Mouse (Mus musculus): ENCODE results near the gene Aldoc. TPM values are rescaled to one million over a fixed set of nuclear protein-coding genes. Genes with fewer than 3 reads are reported as not detected.
A peak's percentile ranks its signal among the peaks of the same experiment; 100 is the strongest.
"Not testable (repeated sequence)": the region's sequence is repeated elsewhere in the genome, so short reads cannot be mapped to it uniquely, and the experiment has no call there.

Aldoc gene
- 2.0 and 4.3 TPM in 2 replicates for polyA plus RNA-seq (2016; fragmentation: Nextera tagmentation; extraction: Ambion mirVana)

DNA sequence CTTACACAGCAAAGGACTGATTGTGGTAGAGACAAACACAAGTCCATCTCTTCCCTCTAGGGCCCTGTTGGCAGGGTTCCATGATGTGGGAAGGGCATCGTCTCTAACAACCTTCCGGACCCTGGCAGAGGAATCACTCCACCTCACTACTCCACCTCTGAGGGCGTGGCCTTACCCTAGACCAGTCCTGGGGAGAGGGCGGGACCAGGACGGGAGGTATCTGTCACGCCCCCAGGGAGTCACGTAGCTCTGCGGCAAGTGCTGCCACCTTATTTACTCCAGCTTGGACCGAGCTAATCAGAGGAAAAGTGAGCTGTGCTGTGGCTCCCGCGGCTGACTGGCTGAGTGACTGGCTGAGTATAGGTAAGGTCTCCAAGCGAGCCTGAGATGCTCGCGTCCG, at the start of gene Aldoc:
Aldoc (plus strand) TSS at position 109 of the 400 bp plus-strand sequence.
- H3K4me1 ChIP-seq: peaks cover 16% of the 10 kb centered on the region
- DNase-seq (ENCODE audit: low spot score): peak; percentile 71
- WGBS: 2% methylated on average over 15 of the region's 15 CpGs

GRCm38 (mm10) chr11:78275596-78275995, 47.2 kb upstream of the Aldoc start:
- Histone ChIP-seq H3K27ac (no peak overlapping the region), H3K27me3 (ENCODE audit: low read depth, poor library complexity, severe bottlenecking) (no peaks in the 10 kb centered on the region), H3K36me3 (peaks cover 100% of the 10 kb centered on the region), H3K4me3 (no peak overlapping the region), H3K4me1 (no peaks in the 10 kb centered on the region), H3K9me3 (replicated peaks) (no peaks in the 10 kb centered on the region)
- 94% methylated on average over 1 of the region's 1 CpGs for WGBS
- no peak for DNase-seq (ENCODE audit: low spot score)

More for the DNA sequence above, at the start of gene Aldoc:
- H3K36me3 ChIP-seq: peaks cover 82% of the 10 kb centered on the region
- H3K9me3 ChIP-seq (replicated peaks): no peaks in the 10 kb centered on the region
- no peaks in the 10 kb centered on the region for H3K27me3 ChIP-seq (ENCODE audit: low read depth, poor library complexity, severe bottlenecking)
- H3K4me3 ChIP-seq: peak within 1 kb of the TSS; percentile 19
- peak within 1 kb of the TSS; percentile 28; the same call in 1 of the 2 replicates for H3K27ac ChIP-seq

DNA sequence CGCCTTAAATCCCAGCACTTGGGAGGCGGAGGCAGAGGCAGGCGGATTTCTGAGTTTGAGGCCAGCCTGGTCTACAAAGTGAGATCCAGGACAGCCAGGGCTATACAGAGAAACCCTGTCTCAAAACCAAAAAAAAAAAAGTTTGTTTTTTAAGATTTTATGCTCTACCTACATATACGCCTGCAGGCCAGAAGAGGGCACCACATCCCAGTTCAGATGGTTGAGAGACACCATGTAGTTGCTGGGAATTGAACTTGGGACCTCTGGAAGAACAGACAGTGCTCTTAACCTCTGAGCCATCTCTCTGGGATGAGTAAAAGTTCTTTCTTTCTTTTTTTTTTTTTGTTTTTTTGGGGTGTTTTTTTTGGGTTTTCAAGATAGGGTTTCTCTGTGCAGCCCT, 46.6 kb upstream of the Aldoc start:
- H3K4me1 ChIP-seq; H3K9me3 ChIP-seq (replicated peaks); H3K27ac ChIP-seq; DNase-seq (ENCODE audit: low spot score); H3K27me3 ChIP-seq (ENCODE audit: low read depth, poor library complexity, severe bottlenecking); H3K4me3 ChIP-seq: not testable (repeated sequence)
- H3K36me3 ChIP-seq: peaks cover 100% of the 10 kb centered on the region
- 94% methylated on average over 4 of the region's 4 CpGs for WGBS

- Histone ChIP-seq H3K36me3 (peaks cover 100% of the 10 kb centered on the region), H3K27me3 (ENCODE audit: low read depth, poor library complexity, severe bottlenecking) (no peaks in the 10 kb centered on the region), H3K9me3 (replicated peaks) (no peaks in the 10 kb centered on the region), H3K4me1 (no peaks in the 10 kb centered on the region), H3K27ac (no peak overlapping the region), H3K4me3 (no peak overlapping the region)
- 92% methylated on average over 7 of the region's 7 CpGs for WGBS
- no peak for DNase-seq (ENCODE audit: low spot score)
Measured at GRCm38 (mm10) chr11:78278853-78279252, 43.9 kb upstream of the Aldoc start.

DNA sequence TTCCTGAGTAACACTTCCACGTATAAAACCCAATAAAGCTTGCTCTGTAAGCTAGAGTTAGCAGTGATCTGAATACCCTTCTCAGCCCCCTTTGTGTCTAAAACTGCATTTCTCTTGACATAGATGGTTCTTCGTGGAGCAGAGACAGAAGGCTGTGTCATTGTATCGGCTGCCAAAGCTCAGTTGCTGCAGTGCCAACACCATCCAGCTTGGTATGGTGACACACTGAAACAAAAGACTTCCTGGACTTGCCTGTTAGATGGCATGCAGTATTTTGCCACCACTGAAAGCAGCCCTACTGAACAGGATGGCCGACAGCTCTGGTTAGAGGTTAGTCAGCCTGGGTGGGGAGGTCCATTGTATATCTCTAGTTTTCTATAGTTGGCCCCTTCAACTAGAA, 43.2 kb upstream of the Aldoc start:
- 94% methylated on average over 4 of the region's 4 CpGs for WGBS
- no peak overlapping the region for H3K4me3 ChIP-seq
- peaks cover 99% of the 10 kb centered on the region for H3K36me3 ChIP-seq
- no peak overlapping the region for H3K27ac ChIP-seq
- H3K4me1 ChIP-seq: no peaks in the 10 kb centered on the region
- no peak for DNase-seq (ENCODE audit: low spot score)
- H3K27me3 ChIP-seq (ENCODE audit: low read depth, poor library complexity, severe bottlenecking): no peaks in the 10 kb centered on the region
- no peaks in the 10 kb centered on the region for H3K9me3 ChIP-seq (replicated peaks)

- H3K9me3 ChIP-seq (replicated peaks): no peaks in the 10 kb centered on the region
- no peaks in the 10 kb centered on the region for H3K27me3 ChIP-seq (ENCODE audit: low read depth, poor library complexity, severe bottlenecking)
- no peak overlapping the region for H3K27ac ChIP-seq
- H3K36me3 ChIP-seq: peaks cover 95% of the 10 kb centered on the region
- H3K4me3 ChIP-seq: no peak overlapping the region
- no peak for DNase-seq (ENCODE audit: low spot score)
- 94% methylated on average over 7 of the region's 7 CpGs for whole genome bisulfite sequencing
- H3K4me1 ChIP-seq: no peaks in the 10 kb centered on the region
Measured at GRCm38 (mm10) chr11:78289146-78289763, 33.5 kb upstream of the Aldoc start.

GRCm38 (mm10) chr11:78290654-78291053, 32.1 kb upstream of the Aldoc start, which contains the start of gene BC030499:
BC030499 (plus strand) TSS chr11:78290841.
- DNase-seq (ENCODE audit: low spot score): no peak
- Histone ChIP-seq H3K27ac (no peak within 1 kb of the TSS), H3K4me1 (no peaks in the 10 kb centered on the region), H3K36me3 (peaks cover 89% of the 10 kb centered on the region), H3K27me3 (ENCODE audit: low read depth, poor library complexity, severe bottlenecking) (no peaks in the 10 kb centered on the region), H3K9me3 (replicated peaks) (no peaks in the 10 kb centered on the region), H3K4me3 (no peak within 1 kb of the TSS)
- 94% methylated on average over 4 of the region's 4 CpGs for WGBS

GRCm38 (mm10) chr11:78294585-78294984, 28.2 kb upstream of the Aldoc start:
- DNase-seq (ENCODE audit: low spot score): no peak
- Histone ChIP-seq H3K4me1 (no peaks in the 10 kb centered on the region), H3K36me3 (peaks cover 53% of the 10 kb centered on the region), H3K9me3 (replicated peaks) (no peaks in the 10 kb centered on the region), H3K4me3 (no peak overlapping the region), H3K27ac (no peak overlapping the region), H3K27me3 (ENCODE audit: low read depth, poor library complexity, severe bottlenecking) (no peaks in the 10 kb centered on the region)
- WGBS: 94% methylated on average over 6 of the region's 6 CpGs

DNA sequence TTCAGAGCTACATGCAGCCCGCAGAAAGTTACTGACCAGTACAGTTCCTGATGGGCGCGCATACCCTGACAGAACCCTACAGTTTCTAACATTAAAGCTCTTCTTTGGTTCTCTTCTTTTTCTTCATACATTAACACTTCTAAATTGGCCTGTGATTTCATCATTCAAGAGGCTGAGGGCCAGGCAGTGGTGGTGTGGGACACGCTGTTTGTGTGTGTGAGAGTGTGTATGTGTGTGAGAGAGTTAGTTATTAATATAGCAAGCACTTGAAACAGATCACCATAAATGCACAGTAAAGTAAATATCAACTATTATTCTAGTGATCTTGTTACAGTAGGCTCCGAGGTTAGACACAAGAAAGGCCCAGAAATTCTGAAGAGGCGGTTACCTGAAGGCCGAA, 21.9 kb upstream of the Aldoc start:
- peak overlapping the region; percentile 92 for H3K4me3 ChIP-seq
- WGBS: 68% methylated on average over 7 of the region's 7 CpGs
- peak overlapping the region; percentile 94 for H3K27ac ChIP-seq
- H3K4me1 ChIP-seq: peaks cover 23% of the 10 kb centered on the region
- no peaks in the 10 kb centered on the region for H3K9me3 ChIP-seq (replicated peaks)
- no peaks in the 10 kb centered on the region for H3K27me3 ChIP-seq (ENCODE audit: low read depth, poor library complexity, severe bottlenecking)
- peaks cover 33% of the 10 kb centered on the region for H3K36me3 ChIP-seq
- no peak for DNase-seq (ENCODE audit: low spot score)

DNA sequence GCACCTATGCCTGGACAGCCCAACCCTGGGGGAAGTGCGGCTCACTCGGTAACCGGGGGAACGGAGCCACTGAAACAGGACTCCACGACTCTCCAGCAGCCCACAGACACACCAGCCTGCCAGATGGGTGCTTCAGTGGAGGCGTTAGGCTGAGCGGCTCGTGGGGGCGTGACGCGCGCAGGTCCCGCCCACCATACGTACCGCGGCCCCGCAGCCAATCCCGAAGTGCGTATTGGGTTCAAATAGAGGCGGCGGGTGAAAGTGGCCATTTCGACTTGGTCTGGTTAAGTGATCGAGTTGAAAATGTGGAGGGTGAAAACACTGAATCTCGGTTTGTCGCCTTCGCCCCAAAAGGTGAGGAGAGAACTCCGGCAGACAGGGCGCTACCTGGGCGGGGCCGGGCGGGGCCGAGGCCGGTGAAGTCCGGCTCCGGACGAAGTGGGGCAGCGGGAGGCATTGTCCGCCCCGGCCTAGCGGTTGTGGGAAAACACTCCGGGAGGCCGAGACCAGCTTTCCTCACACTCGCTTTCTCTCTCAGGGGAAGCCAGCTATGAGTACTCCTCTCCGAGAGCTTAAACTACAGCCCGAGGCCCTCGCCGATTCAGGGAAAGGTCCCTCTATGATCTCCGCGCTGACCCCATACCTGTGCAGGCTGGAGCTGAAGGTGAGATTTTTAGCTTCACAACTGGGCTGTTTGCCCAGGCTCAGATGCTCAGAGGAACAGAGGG, 21.2 kb upstream of the Aldoc start, which contains the start of gene Spag5:
Spag5 (plus strand) TSS at position 173 of the 728 bp plus-strand sequence.
- Histone ChIP-seq H3K36me3 (peaks cover 36% of the 10 kb centered on the region), H3K4me3 (peak within 1 kb of the TSS; percentile 92), H3K9me3 (replicated peaks) (no peaks in the 10 kb centered on the region), H3K4me1 (peaks cover 27% of the 10 kb centered on the region), H3K27ac (peak within 1 kb of the TSS; percentile 94), H3K27me3 (ENCODE audit: low read depth, poor library complexity, severe bottlenecking) (no peaks in the 10 kb centered on the region)
- peak; percentile 91 for DNase-seq (ENCODE audit: low spot score)
- under 1% methylated on average over 49 of the region's 49 CpGs for WGBS

GRCm38 (mm10) chr11:78305272-78305671, 17.5 kb upstream of the Aldoc start:
- no peak for DNase-seq (ENCODE audit: low spot score)
- WGBS: 89% methylated on average over 4 of the region's 4 CpGs
- Histone ChIP-seq H3K36me3 (peaks cover 73% of the 10 kb centered on the region), H3K27ac (no peak overlapping the region), H3K27me3 (ENCODE audit: low read depth, poor library complexity, severe bottlenecking) (no peaks in the 10 kb centered on the region), H3K4me1 (peaks cover 27% of the 10 kb centered on the region), H3K4me3 (no peak overlapping the region), H3K9me3 (replicated peaks) (no peaks in the 10 kb centered on the region)

GRCm38 (mm10) chr11:78310861-78311511, 11.8 kb upstream of the Aldoc start:
- H3K4me1 ChIP-seq: 0 out of 2 replicates have a peak, but pooled peaks cover 4% of the 10 kb centered on the region
- no peaks in the 10 kb centered on the region for H3K27me3 ChIP-seq (ENCODE audit: low read depth, poor library complexity, severe bottlenecking)
- WGBS: 93% methylated on average over 8 of the region's 8 CpGs
- DNase-seq (ENCODE audit: low spot score): no peak
- no peak overlapping the region for H3K4me3 ChIP-seq
- no peak overlapping the region for H3K27ac ChIP-seq
- peaks cover 98% of the 10 kb centered on the region for H3K36me3 ChIP-seq
- H3K9me3 ChIP-seq (replicated peaks): no peaks in the 10 kb centered on the region

GRCm38 (mm10) chr11:78313662-78314061, 9.1 kb upstream of the Aldoc start:
- H3K27ac ChIP-seq: no peak overlapping the region
- 98% methylated on average over 2 of the region's 2 CpGs for WGBS
- no peaks in the 10 kb centered on the region for H3K9me3 ChIP-seq (replicated peaks)
- no peak overlapping the region for H3K4me3 ChIP-seq
- no peak for DNase-seq (ENCODE audit: low spot score)
- H3K36me3 ChIP-seq: peaks cover 98% of the 10 kb centered on the region
- no peaks in the 10 kb centered on the region for H3K27me3 ChIP-seq (ENCODE audit: low read depth, poor library complexity, severe bottlenecking)
- H3K4me1 ChIP-seq: no peaks in the 10 kb centered on the region
